Mouse (Mus musculus) urinary bladder, postnatal 36 days (tissue): ENCODE results near the gene Trub1.
A peak's percentile ranks its signal among the peaks of the same experiment; 100 is the strongest.

ENCODE experiments used
- DNase-seq, 2 experiments: peaks; one replicate each; pipeline ENCODE4 v3.0.0; 2022; ENCODE audit warnings: low spot score in 2 of 2, mixed read lengths in 1 of 2

The Trub1 gene

GRCm38 (mm10) chr19:57494020-57494419 is 41.3 kb downstream of the Trub1 start:
- DNase-seq, result no peak

GRCm38 (mm10) chr19:57498110-57498743 is 45.5 kb downstream of the Trub1 start:
- DNase-seq, result no peak

GRCm38 (mm10) chr19:57498884-57499410 is 46.2 kb downstream of the Trub1 start:
- DNase-seq, result no peak

- no peak for DNase-seq
Measured at GRCm38 (mm10) chr19:57500254-57500653, 47.5 kb downstream of the Trub1 start.

GRCm38 (mm10) chr19:57503144-57503543 is 50.4 kb downstream of the Trub1 start:
- DNase-seq, result no peak

GRCm38 (mm10) chr19:57505048-57505932 is 52.6 kb downstream of the Trub1 start:
- no peak for DNase-seq

- no peak for DNase-seq
Measured at GRCm38 (mm10) chr19:57506591-57506990, 53.9 kb downstream of the Trub1 start.

- DNase-seq, result no peak
Measured at GRCm38 (mm10) chr19:57508261-57508788, 55.6 kb downstream of the Trub1 start.

GRCm38 (mm10) chr19:57509758-57510319 is 57.1 kb downstream of the Trub1 start:
- DNase-seq, result no peak

GRCm38 (mm10) chr19:57510836-57511235 is 58.1 kb downstream of the Trub1 start:
- DNase-seq, result no peak

- DNase-seq, result no peak
Measured at GRCm38 (mm10) chr19:57513123-57513522, 60.4 kb downstream of the Trub1 start.

- no peak for DNase-seq
Measured at GRCm38 (mm10) chr19:57521721-57522120, 69.0 kb downstream of the Trub1 start.

- peak; percentile 16 to 40 for DNase-seq
Measured at GRCm38 (mm10) chr19:57523363-57523762, 70.7 kb downstream of the Trub1 start.

GRCm38 (mm10) chr19:57525693-57526092 is 73.0 kb downstream of the Trub1 start:
- DNase-seq, result no peak

GRCm38 (mm10) chr19:57530212-57530611 is 77.5 kb downstream of the Trub1 start:
- no peak for DNase-seq

GRCm38 (mm10) chr19:57534262-57534661 is 81.5 kb downstream of the Trub1 start:
- DNase-seq, result no peak

- DNase-seq, result no peak
Measured at GRCm38 (mm10) chr19:57536512-57536911, 83.8 kb downstream of the Trub1 start.

- DNase-seq, result no peak
Measured at GRCm38 (mm10) chr19:57537510-57538182, 84.9 kb downstream of the Trub1 start.

- no peak for DNase-seq
Measured at GRCm38 (mm10) chr19:57540118-57540517, 87.4 kb downstream of the Trub1 start.
